Mouse (Mus musculus) hindbrain, embryonic 14.5 days (tissue): ENCODE measurements at regions not wholly inside any gene's neighbourhood (a gene's known extent, or its start where the extent isn't known, plus 50 kb on each side); places are given as distances from the start of the nearest gene placed in this dataset.

Experiments
- ATAC-seq: fragments of 200-750 bp; cut with Nextera tagmentation; 2 replicates; pipeline ENCODE4 v1.8.0; 2017; ENCODE audit warnings: moderate number of reproducible peaks, mild to moderate bottlenecking, moderate TSS enrichment, moderate library complexity; ENCODE audit not compliant: low FRiP score
- DNase-seq: peaks from one replicate; pipeline ENCODE4 v3.0.0-alpha.2; 2015; ENCODE audit warnings: low spot score
- H3K27ac ChIP-seq: fragments of 300-500 bp; sonication (generic); 2 replicates; pipeline ENCODE4 v1.5.1; 2014; ENCODE audit warnings: mild to moderate bottlenecking, moderate library complexity
- H3K27me3 ChIP-seq: fragments of 300-500 bp; sonication (generic); 2 replicates; pipeline ENCODE4 v1.6.1; 2014; ENCODE audit warnings: mild to moderate bottlenecking, low read length, mixed read lengths; ENCODE audit not compliant: control insufficient read depth, insufficient read depth
- H3K36me3 ChIP-seq: fragments of 300-500 bp; sonication (generic); replicated peaks from 2 replicates; pipeline ENCODE4 v1.6.1; 2014; ENCODE audit not compliant: control insufficient read depth, insufficient read depth
- H3K4me1 ChIP-seq: fragments of 300-500 bp; sonication (generic); replicated peaks from 2 replicates; pipeline ENCODE4 v1.6.1; 2014; ENCODE audit warnings: antibody characterized with exemption, low read length, mixed read lengths; ENCODE audit not compliant: control insufficient read depth, insufficient read depth
- H3K4me2 ChIP-seq: fragments of 300-500 bp; sonication (generic); replicated peaks from 2 replicates; pipeline ENCODE4 v1.6.1; 2014; ENCODE audit warnings: mild to moderate bottlenecking, moderate library complexity
- H3K4me3 ChIP-seq: fragments of 300-500 bp; sonication (generic); replicated peaks from 2 replicates; pipeline ENCODE4 v1.5.1; 2014; ENCODE audit warnings: mild to moderate bottlenecking, low read length
- H3K9ac ChIP-seq: fragments of 300-500 bp; sonication (generic); 2 replicates; pipeline ENCODE4 v1.6.1; 2014
- H3K9me3 ChIP-seq: fragments of 300-500 bp; sonication (generic); 2 replicates; pipeline ENCODE4 v1.6.1; 2016; ENCODE audit warnings: low read length; ENCODE audit not compliant: control insufficient read depth
- WGBS: fragments of 180-500 bp; shearing (Covaris S2); extraction: QIAGEN DNeasy Blood & Tissue Kit; methylation state at CpG from one replicate; pipeline ENCODE4 v1.1.7; 2014; 5-methylcytosine and 5-hydroxymethylcytosine counted together

DNA sequence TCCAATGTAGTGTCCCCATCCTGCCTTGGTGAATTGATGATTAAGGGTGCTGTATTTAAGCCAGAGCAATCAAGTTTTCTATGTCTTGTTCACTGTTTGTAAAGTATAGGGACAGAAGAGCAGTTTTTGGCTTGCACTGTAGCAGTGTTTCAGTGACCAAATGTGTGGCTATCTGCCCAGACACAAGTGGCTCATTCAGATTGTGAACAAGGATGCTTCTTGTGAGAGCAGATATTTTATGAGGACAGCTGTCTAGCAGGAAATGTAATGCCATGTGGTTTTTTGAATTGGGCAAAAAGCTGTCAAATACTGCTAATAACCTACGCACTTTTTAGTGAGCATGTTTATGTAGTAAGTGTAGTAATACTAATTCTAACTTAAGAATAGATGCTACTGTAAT, 1086.5 kb upstream of the Flrt2 start:
- ATAC-seq: no peak
- H3K36me3 ChIP-seq: no peaks in the 10 kb centered on the region
- no peak overlapping the region for H3K27ac ChIP-seq
- H3K27me3 ChIP-seq: no peaks in the 10 kb centered on the region
- H3K4me2 ChIP-seq: no peak overlapping the region
- no peaks in the 10 kb centered on the region for H3K4me1 ChIP-seq
- H3K4me3 ChIP-seq: no peak overlapping the region
- H3K9ac ChIP-seq: no peak overlapping the region
- no peaks in the 10 kb centered on the region for H3K9me3 ChIP-seq
- 91% methylated on average over 1 of the region's 1 CpGs for WGBS
- no peak for DNase-seq

DNA sequence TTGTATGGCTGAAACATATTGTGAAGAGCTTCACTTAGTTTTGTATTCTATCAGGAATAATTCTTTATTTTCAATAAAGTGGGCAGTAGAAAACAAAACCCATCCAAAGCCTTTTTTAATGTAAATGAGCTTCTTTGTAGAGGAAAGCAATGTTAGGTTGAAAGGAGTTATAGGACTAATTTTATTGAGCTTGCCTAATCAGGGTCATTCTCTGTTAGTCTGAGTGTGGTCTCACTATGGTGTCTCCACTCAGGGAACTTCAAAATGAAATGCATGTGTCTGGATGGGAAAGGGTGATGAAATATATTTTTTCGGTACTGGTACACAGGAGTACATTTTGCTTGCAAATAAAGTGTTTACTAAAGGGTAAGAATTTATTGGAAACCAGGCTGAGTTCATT, 1055.5 kb upstream of the Flrt2 start:
- no peaks in the 10 kb centered on the region for H3K9me3 ChIP-seq
- no peak overlapping the region for H3K9ac ChIP-seq
- WGBS: 62% methylated on average over 1 of the region's 1 CpGs
- DNase-seq (no peak), ATAC-seq (no peak)
- no peaks in the 10 kb centered on the region for H3K36me3 ChIP-seq
- H3K27ac ChIP-seq: no peak overlapping the region
- no peaks in the 10 kb centered on the region for H3K27me3 ChIP-seq
- no peak overlapping the region for H3K4me3 ChIP-seq
- H3K4me2 ChIP-seq: no peak overlapping the region
- no peaks in the 10 kb centered on the region for H3K4me1 ChIP-seq

DNA sequence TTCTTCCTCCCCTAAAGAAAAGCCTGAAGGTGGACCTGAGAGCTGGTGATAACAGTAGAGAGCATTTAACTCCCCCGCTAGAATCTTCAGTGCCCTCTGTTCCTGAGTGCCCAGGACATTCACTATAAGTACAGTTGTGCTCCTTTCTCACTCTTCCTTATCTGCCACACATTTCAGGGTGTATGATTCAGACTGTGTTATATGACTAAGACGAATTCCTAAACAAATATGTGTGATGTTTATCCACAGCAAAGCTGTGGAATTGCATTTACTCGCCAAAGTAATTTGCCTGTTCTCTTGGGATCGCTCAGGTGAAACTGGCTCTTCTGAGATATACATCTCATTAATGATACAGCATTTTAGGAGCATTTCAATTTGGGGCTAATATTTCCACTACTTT, 1051.9 kb upstream of the Flrt2 start:
- 83% methylated on average over 4 of the region's 4 CpGs for WGBS
- ATAC-seq (no peak), DNase-seq (no peak)
- no peak overlapping the region for H3K4me2 ChIP-seq
- no peak overlapping the region for H3K9ac ChIP-seq
- H3K9me3 ChIP-seq: no peaks in the 10 kb centered on the region
- no peaks in the 10 kb centered on the region for H3K36me3 ChIP-seq
- H3K27me3 ChIP-seq: no peaks in the 10 kb centered on the region
- no peak overlapping the region for H3K4me3 ChIP-seq
- no peaks in the 10 kb centered on the region for H3K4me1 ChIP-seq
- H3K27ac ChIP-seq: no peak overlapping the region

DNA sequence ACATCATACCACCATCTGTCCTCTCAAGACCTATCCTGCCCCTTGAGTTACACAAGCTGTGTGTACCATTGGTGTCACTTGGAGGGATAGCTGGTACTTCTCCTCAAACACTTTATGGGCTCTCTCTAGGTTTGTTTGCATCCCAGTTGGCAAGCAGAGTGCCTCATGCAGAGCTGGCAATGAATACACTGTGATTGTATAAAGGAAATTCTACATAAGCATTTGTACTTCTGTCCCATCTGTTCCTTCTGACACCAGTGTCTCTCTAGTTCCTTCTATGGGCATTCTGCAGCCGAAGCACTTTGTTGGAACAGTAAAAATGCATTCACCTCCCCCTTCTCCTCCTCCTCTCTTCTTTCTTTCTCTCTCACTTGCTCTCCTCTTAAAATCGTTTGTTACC, 1046.7 kb upstream of the Flrt2 start:
- Histone ChIP-seq H3K9ac (no peak overlapping the region), H3K4me2 (no peak overlapping the region), H3K27ac (no peak overlapping the region), H3K27me3 (no peaks in the 10 kb centered on the region), H3K36me3 (no peaks in the 10 kb centered on the region), H3K9me3 (no peaks in the 10 kb centered on the region), H3K4me3 (no peak overlapping the region), H3K4me1 (no peaks in the 10 kb centered on the region)
- ATAC-seq (no peak), DNase-seq (no peak)
- 59% methylated on average over 2 of the region's 2 CpGs for WGBS

DNA sequence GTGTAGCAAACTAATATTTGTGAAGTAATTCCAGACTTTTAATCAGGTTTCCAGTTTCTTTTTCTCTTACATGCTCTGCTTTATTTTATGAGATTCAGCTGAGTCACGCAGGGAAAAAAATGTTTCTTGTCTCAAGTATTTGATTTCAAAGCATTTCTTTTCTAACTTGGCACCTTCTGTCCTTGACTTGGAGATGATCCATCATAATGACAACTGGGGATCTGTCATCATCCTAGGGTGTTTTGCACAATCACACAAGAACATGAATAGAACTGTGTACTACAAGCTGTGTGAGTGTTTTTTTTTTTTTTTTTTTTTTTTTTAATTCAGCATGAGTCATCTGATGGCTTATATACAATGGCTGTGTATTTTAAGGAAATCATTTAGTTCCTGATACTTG, 1022.0 kb upstream of the Flrt2 start:
- ATAC-seq (no peak), DNase-seq (no peak)
- Histone ChIP-seq H3K4me2 (no peak overlapping the region), H3K9ac (no peak overlapping the region), H3K4me1 (no peaks in the 10 kb centered on the region), H3K27me3 (no peaks in the 10 kb centered on the region), H3K27ac (no peak overlapping the region), H3K36me3 (no peaks in the 10 kb centered on the region), H3K4me3 (no peak overlapping the region), H3K9me3 (no peaks in the 10 kb centered on the region)
- WGBS: 94% methylated on average over 1 of the region's 1 CpGs

DNA sequence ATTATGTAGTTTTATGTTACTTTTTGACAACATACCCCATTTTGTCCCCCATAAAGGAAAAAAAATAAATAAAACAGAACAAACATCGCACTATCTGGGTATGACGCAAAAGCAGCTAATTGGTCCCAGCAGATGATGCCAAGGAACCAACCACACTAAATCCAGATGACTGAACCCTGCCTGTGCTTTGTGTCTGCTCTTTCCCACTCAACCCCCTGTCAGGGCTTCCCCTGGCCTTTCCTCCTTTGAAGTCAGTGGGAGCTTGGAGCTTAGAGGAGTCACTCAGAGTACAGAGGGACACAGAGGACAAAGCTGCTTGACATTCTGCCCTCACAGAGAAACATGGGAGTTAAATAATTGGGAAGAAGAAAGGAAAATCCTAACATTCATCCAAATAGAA, 1017.1 kb upstream of the Flrt2 start:
- no peaks in the 10 kb centered on the region for H3K4me1 ChIP-seq
- no peak overlapping the region for H3K4me2 ChIP-seq
- H3K9ac ChIP-seq: no peak overlapping the region
- no peaks in the 10 kb centered on the region for H3K27me3 ChIP-seq
- DNase-seq: no peak
- WGBS: 63% methylated on average over 2 of the region's 2 CpGs
- no peak overlapping the region for H3K4me3 ChIP-seq
- no peak overlapping the region for H3K27ac ChIP-seq
- H3K36me3 ChIP-seq: no peaks in the 10 kb centered on the region
- ATAC-seq: no peak
- no peaks in the 10 kb centered on the region for H3K9me3 ChIP-seq

DNA sequence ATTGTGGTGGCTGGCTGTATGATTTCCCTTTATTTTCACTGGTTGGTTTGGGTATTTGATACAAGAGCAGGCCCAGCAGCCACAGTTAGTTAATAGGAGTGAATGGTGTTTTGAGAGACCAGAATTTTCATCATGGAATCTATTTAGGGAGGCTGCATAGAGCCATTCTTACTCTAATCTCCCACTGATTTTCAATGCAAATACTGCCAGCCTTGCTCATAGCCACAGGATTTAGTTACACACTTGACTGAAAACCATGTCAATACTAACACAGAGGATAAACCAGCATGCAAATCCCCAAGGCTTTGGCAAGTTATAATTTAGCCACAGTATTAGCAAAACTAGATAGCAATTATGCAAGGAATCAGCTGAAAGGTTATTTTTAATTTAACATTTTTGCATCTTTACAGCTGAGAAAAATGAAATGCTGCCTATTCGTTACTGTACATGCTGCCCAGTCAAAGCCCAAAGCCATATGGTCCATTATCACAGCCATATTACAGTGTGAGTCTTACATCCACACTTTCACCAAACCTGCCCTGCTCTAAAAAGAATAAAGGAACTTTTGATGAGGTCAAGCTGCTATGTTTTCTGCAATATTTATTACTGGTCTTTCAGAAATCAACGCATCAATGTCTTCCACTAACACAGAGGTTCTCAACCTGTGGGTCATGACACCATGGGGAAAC, 1000.5 kb upstream of the Flrt2 start:
- ATAC-seq (no peak), DNase-seq (peak; percentile 26)
- WGBS: 75% methylated on average over 2 of the region's 2 CpGs

DNA sequence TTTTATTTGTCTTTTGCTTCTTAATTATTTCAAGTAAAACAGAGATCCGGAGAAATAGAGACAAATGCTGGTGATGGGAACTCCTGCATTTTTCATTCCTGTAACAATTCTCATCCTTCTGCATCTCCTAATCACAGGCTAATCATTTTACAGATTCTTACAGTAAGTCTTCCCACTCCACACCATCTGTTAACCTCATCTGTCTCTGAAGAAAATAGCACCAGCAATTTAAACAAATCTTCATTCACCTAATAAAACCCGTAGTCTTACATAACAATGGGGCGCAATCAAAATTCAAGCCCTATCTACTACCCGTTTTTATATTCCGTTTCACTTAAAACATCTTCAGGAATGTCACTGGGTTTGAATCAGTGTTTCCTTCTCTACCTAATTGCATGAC, 960.6 kb upstream of the Flrt2 start:
- Histone ChIP-seq H3K36me3 (no peaks in the 10 kb centered on the region), H3K27me3 (no peaks in the 10 kb centered on the region), H3K4me2 (no peak overlapping the region), H3K9ac (no peak overlapping the region), H3K4me3 (no peak overlapping the region), H3K9me3 (no peaks in the 10 kb centered on the region), H3K27ac (no peak overlapping the region), H3K4me1 (0 out of 2 replicates have a peak, but pooled peaks cover 6% of the 10 kb centered on the region)
- 76% methylated on average over 5 of the region's 5 CpGs for WGBS
- DNase-seq: no peak
- ATAC-seq: no peak

More for the DNA sequence above, 1000.5 kb upstream of the Flrt2 start:
- Histone ChIP-seq H3K9me3 (no peaks in the 10 kb centered on the region), H3K4me2 (no peak overlapping the region), H3K9ac (no peak overlapping the region), H3K27ac (no peak overlapping the region), H3K27me3 (no peaks in the 10 kb centered on the region), H3K4me1 (no peaks in the 10 kb centered on the region), H3K4me3 (no peak overlapping the region), H3K36me3 (no peaks in the 10 kb centered on the region)

DNA sequence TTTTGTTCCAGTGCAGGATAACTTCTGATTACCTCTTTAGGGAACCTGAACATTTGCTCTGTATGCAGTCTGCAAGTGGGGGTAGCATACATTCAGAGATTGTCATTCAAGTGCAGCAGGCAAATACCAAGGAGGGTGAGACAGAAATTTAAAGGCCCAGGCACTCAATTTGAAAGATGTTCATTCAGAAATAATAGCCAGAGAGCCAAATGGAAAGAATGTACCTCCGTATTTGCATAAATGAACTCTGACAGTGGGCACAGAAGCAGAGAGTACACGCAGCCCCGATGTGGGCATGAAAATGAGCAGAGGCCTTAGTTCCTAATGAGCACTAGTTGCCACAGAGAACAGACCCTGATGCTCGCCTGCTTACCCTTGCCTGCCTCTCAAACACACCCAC, 958.8 kb upstream of the Flrt2 start:
- H3K4me2 ChIP-seq: no peak overlapping the region
- no peak overlapping the region for H3K27ac ChIP-seq
- H3K4me3 ChIP-seq: no peak overlapping the region
- H3K4me1 ChIP-seq: 0 out of 2 replicates have a peak, but pooled peaks cover 6% of the 10 kb centered on the region
- no peaks in the 10 kb centered on the region for H3K9me3 ChIP-seq
- no peak for DNase-seq
- ATAC-seq: no peak
- H3K9ac ChIP-seq: no peak overlapping the region
- WGBS: 40% methylated on average over 4 of the region's 4 CpGs
- H3K27me3 ChIP-seq: no peaks in the 10 kb centered on the region
- no peaks in the 10 kb centered on the region for H3K36me3 ChIP-seq

DNA sequence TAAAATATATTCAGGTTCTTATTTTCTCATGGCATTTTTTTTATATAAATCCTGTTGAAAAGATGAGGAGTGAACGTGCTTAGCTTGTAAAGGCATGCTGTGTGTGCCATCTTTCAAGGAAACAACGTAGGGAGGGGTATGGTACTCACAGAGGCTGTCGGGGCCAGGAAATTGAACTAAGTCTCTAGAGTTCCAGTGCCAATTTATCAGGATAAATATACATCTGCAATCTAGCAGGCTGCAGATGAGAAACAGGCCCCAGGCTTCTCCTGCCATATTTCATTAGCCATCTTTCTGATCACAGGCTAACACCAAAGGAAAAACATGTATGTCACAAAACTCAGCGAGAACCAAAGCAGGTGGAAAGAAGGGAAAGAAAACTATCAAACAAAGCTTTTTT, 954.8 kb upstream of the Flrt2 start:
- Histone ChIP-seq H3K4me2 (no peak overlapping the region), H3K27ac (no peak overlapping the region), H3K36me3 (no peaks in the 10 kb centered on the region), H3K27me3 (no peaks in the 10 kb centered on the region), H3K9me3 (no peaks in the 10 kb centered on the region), H3K9ac (no peak overlapping the region), H3K4me1 (0 out of 2 replicates have a peak, but pooled peaks cover 6% of the 10 kb centered on the region), H3K4me3 (no peak overlapping the region)
- DNase-seq (no peak), ATAC-seq (no peak)
- WGBS: 56% methylated on average over 4 of the region's 4 CpGs
